Mouse (Mus musculus) liver, adult 2 months (tissue): Measurements from ENCODE around the gene Il34. TPM values are rescaled to one million over a fixed set of nuclear protein-coding genes. Genes with fewer than 3 reads are reported as not detected.

Experiments
- DNase-seq: peaks from one replicate; pipeline ENCODE4 v3.0.0-alpha.2; 2011; ENCODE audit warnings: low read depth, low spot score; ENCODE audit errors: extremely low read depth
- H3K27ac ChIP-seq: fragments of 200-500 bp; replicated peaks from 2 replicates; pipeline ENCODE4 v1.5.1; 2012; ENCODE audit warnings: low read depth, mild to moderate bottlenecking, control low read depth, inconsistent platforms, low read length; ENCODE audit not compliant: insufficient read depth
- H3K27me3 ChIP-seq: fragments of 200-500 bp; 2 replicates; pipeline ENCODE4 v1.6.1; 2012; ENCODE audit warnings: mild to moderate bottlenecking, moderate library complexity, low read length, inconsistent platforms; ENCODE audit not compliant: control insufficient read depth, insufficient read depth
- H3K36me3 ChIP-seq: fragments of 200-500 bp; 2 replicates; pipeline ENCODE4 v1.6.1; 2012; ENCODE audit warnings: low read length, inconsistent platforms; ENCODE audit not compliant: control insufficient read depth, insufficient read depth
- H3K4me1 ChIP-seq: fragments of 200-500 bp; 2 replicates; pipeline ENCODE4 v1.6.1; 2011; ENCODE audit warnings: low read length; ENCODE audit not compliant: control insufficient read depth, insufficient read depth
- H3K4me3 ChIP-seq: fragments of 200-500 bp; 2 replicates; pipeline ENCODE4 v1.5.1; 2011; ENCODE audit warnings: low read depth, mild to moderate bottlenecking, control low read depth, low read length, moderate library complexity; ENCODE audit not compliant: insufficient read depth
- H3K79me2 ChIP-seq: fragments of 200-500 bp; 2 replicates; pipeline ENCODE4 v1.6.1; 2012; ENCODE audit warnings: inconsistent platforms, mild to moderate bottlenecking, low read length, moderate library complexity; ENCODE audit not compliant: control insufficient read depth, insufficient read depth
- H3K9ac ChIP-seq: fragments of 200-500 bp; 2 replicates; pipeline ENCODE4 v1.6.1; 2012; ENCODE audit warnings: low read depth, mild to moderate bottlenecking, control low read depth, inconsistent platforms, low read length
- CTCF ChIP-seq: fragments of 200-500 bp; IDR thresholded peaks from 2 replicates; pipeline ENCODE4 v1.5.1; 2011; ENCODE audit warnings: low read depth, low read length, control low read depth
- POLR2A ChIP-seq: fragments of 200-500 bp; IDR thresholded peaks from 2 replicates; pipeline ENCODE4 v1.6.1; 2011; ENCODE audit warnings: low read length, control low read depth; ENCODE audit not compliant: insufficient read depth; ENCODE audit errors: extremely low read depth
- WGBS: fragments of 180-500 bp; shearing (Covaris S2); methylation state at CpG from one replicate; pipeline ENCODE4 v1.1.7; 2018; 5-methylcytosine and 5-hydroxymethylcytosine counted together
- polyA plus RNA-seq: library from polyadenylated mRNA; depleted of rRNA; stranded (reverse); fragments of >200 nt; gene quantifications from 2 replicates; pipeline ENCODE4 v1.2.3, GENCODE M21; 2012
- total RNA-seq: library from RNA; depleted of rRNA; stranded (reverse); fragments of >200 nt; gene quantifications from 2 replicates; pipeline ENCODE4 v1.2.3, GENCODE M21; 2014

Gene Il34
- total and polyA plus RNA-seq, 2 experiments: 2.4 to 7.3 TPM

DNA sequence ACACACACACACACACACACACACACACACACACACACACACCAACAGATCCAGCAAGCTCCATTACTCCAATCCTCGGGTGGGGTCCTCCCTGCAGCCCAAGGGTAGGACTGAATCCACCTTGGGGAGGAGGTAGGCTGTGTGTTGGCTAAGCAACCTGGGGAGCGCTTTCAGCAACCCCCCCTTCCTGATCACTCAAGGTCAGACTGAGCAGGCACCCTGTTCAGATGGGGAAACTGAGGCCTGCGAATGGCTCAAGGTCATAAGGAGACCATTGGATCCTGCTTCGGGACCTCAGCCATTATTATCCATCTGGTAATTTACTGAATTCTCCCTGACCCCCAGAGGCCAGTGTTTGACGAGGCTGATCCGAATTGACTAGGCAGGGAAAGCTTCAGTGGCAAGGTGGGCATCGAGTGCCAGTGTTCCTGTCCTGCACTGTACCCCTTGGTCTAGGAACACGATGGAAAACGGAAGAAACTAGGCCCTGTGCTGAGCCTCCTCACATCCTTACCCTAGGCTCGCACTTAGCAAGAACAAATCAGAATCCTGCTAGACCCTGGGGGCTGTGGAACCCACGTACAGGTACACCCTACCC lies 83.2 kb downstream of the Il34 start:
- DNase-seq: no peak
- TF ChIP-seq CTCF: no peak
- no peak for TF ChIP-seq POLR2A
- no peaks in the 10 kb centered on the region for H3K36me3 ChIP-seq
- H3K79me2 ChIP-seq: no peaks in the 10 kb centered on the region
- H3K9ac ChIP-seq: peak overlapping the region; percentile 79; the same call in 1 of the 2 replicates
- no peaks in the 10 kb centered on the region for H3K27me3 ChIP-seq
- WGBS: 63% methylated on average over 11 of the region's 11 CpGs
- H3K4me1 ChIP-seq: no peaks in the 10 kb centered on the region; the same call in 1 of the 2 replicates
- peak overlapping the region; percentile 76; the same call in 1 of the 2 replicates for H3K4me3 ChIP-seq
- no peak overlapping the region for H3K27ac ChIP-seq

DNA sequence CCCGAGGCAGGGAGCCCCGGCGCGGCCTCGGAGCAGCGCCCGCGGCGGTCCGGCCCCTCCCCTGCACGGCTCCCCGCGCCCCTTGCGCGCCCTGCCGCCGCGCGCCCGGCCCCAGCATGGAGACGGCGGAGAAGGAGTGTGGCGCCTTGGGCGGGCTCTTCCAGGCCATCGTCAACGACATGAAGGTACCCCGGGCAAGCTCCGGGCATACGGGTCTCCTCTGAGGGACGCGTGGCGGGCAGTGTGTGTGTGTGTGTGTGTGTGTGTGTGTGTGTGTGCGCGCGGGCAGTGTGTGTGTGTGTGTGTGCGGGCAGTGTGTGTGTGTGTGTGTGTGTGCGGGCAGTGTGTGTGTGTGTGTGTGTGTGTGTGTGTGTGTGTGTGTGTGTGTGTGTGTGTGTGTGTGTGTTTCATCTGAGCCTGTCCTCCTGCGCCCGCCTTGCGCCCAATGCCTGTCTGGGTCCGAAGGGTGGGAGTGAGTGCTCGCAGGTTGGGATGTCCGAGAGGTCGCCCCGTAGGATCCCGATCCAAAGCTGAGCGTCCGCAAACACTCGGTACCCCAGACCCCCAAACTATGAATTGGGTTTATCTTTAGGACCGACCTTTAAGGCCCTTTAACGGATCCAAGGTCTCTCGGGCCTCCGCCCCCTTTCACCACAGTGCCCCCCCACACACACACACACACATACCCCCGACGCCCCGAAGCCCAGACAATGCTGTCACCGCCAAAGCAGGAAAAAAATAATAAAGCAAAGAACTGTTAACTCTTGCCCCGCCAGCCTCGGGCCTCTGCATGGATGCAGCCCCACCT lies 83.9 kb downstream of the Il34 start:
- no peak for DNase-seq
- Histone ChIP-seq H3K9ac (peak overlapping the region; percentile 79), H3K27ac (no peak overlapping the region), H3K27me3 (no peaks in the 10 kb centered on the region), H3K4me3 (peak overlapping the region; percentile 76), H3K4me1 (no peaks in the 10 kb centered on the region; the same call in 1 of the 2 replicates), H3K36me3 (no peaks in the 10 kb centered on the region), H3K79me2 (no peaks in the 10 kb centered on the region)
- WGBS: 8% methylated on average over 58 of the region's 59 CpGs
- TF ChIP-seq POLR2A (no peak), CTCF (no peak)

DNA sequence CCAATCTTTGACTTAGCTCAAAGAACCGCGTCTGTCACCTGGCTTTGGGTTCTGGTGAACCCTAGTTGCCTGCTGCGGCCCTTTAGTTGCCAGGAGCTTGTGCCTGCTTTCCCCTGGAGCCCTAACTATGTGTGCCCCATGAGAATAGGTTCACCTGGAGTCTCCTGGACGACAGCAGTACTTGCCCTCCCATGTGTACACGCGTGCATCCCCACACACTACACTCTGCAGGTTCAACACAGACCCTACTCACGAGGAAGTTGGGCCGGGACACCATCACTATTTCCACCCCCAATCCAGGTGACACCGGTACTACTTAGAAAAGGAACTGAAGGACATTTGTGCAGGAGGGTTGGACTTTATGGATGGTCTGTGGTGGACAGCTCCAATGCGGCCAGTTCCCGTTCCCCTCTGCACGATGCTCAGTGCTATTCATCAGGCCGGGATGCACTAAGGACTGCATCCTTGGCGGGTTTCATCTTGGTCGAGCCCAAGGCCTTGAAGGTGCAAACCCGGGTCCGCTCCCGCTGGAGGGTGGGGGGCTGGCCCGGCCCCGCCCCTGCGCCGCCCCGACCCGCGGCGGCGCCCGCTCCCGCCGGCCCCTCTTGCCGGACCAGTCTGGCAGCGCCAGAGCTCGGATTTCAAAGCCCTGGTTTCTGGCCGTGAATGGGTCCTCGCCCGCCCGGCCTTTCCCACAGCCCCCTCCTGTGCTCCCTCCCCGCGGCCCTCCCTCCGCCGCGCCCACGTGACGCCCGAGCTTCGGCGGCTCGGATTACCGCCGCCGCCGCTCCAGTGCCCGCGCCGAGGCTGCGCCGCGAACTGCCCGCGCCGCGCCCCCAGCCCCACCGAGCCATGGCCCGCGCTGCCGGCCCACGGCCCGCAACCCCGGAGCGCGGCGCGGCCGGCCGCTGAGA lies 84.8 kb downstream of the Il34 start, which contains the start of gene Mtss1l:
Gene Mtss1l (plus strand): TSS at position 792 of the 914 bp plus-strand sequence.
- Histone ChIP-seq H3K27ac (peak within 1 kb of the TSS; percentile 34; the same call in 1 of the 2 replicates), H3K79me2 (no peaks in the 10 kb centered on the region), H3K4me1 (no peaks in the 10 kb centered on the region; the same call in 1 of the 2 replicates), H3K9ac (peak within 1 kb of the TSS; percentile 79), H3K27me3 (no peaks in the 10 kb centered on the region), H3K4me3 (peak within 1 kb of the TSS; percentile 76), H3K36me3 (no peaks in the 10 kb centered on the region)
- TF ChIP-seq POLR2A: no peak
- TF ChIP-seq CTCF: no peak
- WGBS: 10% methylated on average over 71 of the region's 75 CpGs
- DNase-seq: no peak

DNA sequence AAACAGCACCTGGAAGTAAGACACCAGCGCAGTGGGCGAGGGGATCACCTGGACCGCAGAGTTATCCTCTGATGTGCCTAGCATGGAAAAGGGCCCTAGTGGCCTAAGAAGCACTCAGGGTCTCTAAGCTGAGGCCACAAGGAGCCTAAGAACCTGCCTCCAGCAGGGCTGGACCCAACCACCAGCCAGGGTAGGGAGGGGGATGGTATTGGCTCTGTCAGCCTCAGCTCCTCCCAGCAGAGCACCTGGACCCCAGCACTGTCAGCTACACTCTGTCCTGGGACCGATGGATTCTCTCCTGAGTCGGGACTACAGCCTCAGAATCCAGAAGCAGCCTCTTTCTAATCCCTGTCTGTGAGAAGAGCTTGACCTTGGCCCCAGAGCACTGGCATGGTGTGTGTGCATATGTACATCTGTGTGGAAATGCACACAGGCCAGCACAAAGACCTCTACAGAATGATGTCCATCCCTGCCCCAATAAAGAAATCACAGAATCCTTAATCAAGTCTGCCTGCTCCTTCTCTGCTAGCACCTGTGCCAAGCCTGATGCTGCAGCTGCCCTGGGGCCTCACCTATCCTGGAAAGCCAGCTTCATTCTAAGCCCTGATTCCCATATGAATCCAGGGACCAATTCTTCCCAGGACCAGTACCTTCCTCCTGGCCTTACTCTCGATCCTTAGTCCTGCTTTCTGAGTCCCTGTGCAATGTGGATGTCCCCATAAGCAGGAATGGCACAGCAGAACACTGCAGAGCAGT lies 85.6 kb downstream of the Il34 start:
- H3K27me3 ChIP-seq: no peaks in the 10 kb centered on the region
- H3K79me2 ChIP-seq: no peaks in the 10 kb centered on the region
- no peak for DNase-seq
- H3K36me3 ChIP-seq: no peaks in the 10 kb centered on the region
- 69% methylated on average over 6 of the region's 6 CpGs for WGBS
- no peaks in the 10 kb centered on the region; the same call in 1 of the 2 replicates for H3K4me1 ChIP-seq
- H3K4me3 ChIP-seq: no peak overlapping the region
- H3K9ac ChIP-seq: no peak overlapping the region
- no peak for TF ChIP-seq CTCF
- 0 out of 2 replicates have a peak overlapping the region, but pooled peaks have one; percentile 1 for H3K27ac ChIP-seq

DNA sequence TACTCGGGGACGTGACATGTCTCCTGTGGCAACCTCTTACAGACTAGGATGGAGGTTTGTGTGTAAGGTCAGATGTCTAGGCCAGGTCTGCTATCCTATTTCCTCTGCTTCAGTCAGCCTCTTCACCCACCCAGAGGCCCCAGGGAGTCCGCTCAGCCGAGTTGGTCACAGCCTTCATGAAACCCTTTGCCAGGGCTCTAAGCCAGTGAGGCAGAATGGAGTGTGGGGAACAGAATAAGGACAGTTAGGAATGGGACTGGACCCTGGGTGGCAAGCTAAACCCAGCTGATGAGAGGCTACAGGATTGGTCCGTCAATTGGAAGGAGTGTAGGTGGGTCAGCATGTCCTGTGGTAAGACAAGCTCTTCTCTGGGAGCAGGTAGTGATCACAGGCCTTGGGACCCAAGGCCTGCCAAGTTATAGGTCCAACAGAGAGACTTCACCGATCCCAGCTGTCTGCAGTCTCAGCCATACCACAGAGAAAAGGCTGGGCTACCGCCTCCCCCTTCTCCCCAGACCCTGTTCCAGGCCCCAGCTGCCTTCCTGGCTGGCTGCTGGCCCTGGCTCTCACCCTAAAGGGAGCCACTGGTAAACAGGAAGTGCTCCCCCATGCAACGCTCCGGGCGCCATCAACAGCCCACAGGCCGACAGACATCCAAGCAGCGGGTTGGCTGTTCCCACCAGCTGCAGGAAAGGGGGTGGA lies 86.6 kb downstream of the Il34 start:
- TF ChIP-seq POLR2A (no peak), CTCF (no peak)
- Histone ChIP-seq H3K36me3 (peaks cover 2% of the 10 kb centered on the region; the same call in 1 of the 2 replicates), H3K79me2 (no peaks in the 10 kb centered on the region), H3K27ac (peak overlapping the region; percentile 59), H3K4me3 (no peak overlapping the region), H3K9ac (no peak overlapping the region), H3K27me3 (no peaks in the 10 kb centered on the region), H3K4me1 (no peaks in the 10 kb centered on the region; the same call in 1 of the 2 replicates)
- WGBS: 75% methylated on average over 12 of the region's 12 CpGs
- DNase-seq: peak; percentile 12
